Mouse (Mus musculus) megakaryocyte, embryonic 14.5 days (primary cell): ENCODE results near the gene Dut. TPM values are rescaled to one million over a fixed set of nuclear protein-coding genes. Genes with fewer than 3 reads are reported as not detected.

Source experiments
- H3K27me3 ChIP-seq: replicated peaks from 2 replicates; pipeline ENCODE3; 2012; ENCODE audit warnings: inconsistent platforms
- H3K36me3 ChIP-seq: replicated peaks from 2 replicates; pipeline ENCODE3; 2012; ENCODE audit warnings: low read length, inconsistent platforms, mixed read lengths
- H3K4me1 ChIP-seq: 2 replicates; pipeline ENCODE4 v1.6.1; 2012; ENCODE audit warnings: inconsistent platforms
- H3K4me3 ChIP-seq: replicated peaks from 2 replicates; pipeline ENCODE3; 2012; ENCODE audit warnings: moderate library complexity, mild to moderate bottlenecking, inconsistent platforms
- H3K9me3 ChIP-seq: 2 replicates; pipeline ENCODE4 v1.6.1; 2012; ENCODE audit warnings: inconsistent platforms
- FLI1 ChIP-seq: IDR thresholded peaks from 2 replicates; pipeline ENCODE4 v1.6.1; 2012; ENCODE audit warnings: low read length, inconsistent platforms, mixed read lengths
- GATA1 ChIP-seq: IDR thresholded peaks from 3 replicates; pipeline ENCODE4 v1.6.1; 2012; ENCODE audit warnings: mixed read lengths, low read length, inconsistent platforms, borderline replicate concordance
- polyA plus RNA-seq: library from polyadenylated mRNA; stranded (reverse); fragments of >175 nt; gene quantifications from 2 replicates; pipeline ENCODE4 v1.2.3, GENCODE M21; 2012; ENCODE audit warnings: low replicate concordance; ENCODE audit not compliant: insufficient read depth

Gene Dut
- polyA plus RNA-seq, 1 experiment, result 87.0 TPM

GRCm38 (mm10) chr2:125252275-125252674, 5.3 kb downstream of the Dut start:
- Histone ChIP-seq H3K4me3 (no peak overlapping the region), H3K27me3 (no peaks in the 10 kb centered on the region), H3K4me1 (peaks cover 80% of the 10 kb centered on the region), H3K36me3 (peaks cover 77% of the 10 kb centered on the region), H3K9me3 (peaks cover 13% of the 10 kb centered on the region)
- TF ChIP-seq GATA1 (no peak), FLI1 (no peak)

GRCm38 (mm10) chr2:125253699-125254098, 6.7 kb downstream of the Dut start:
- peaks cover 13% of the 10 kb centered on the region for H3K9me3 ChIP-seq
- no peak overlapping the region for H3K4me3 ChIP-seq
- H3K36me3 ChIP-seq, result peaks cover 91% of the 10 kb centered on the region
- H3K4me1 ChIP-seq, result peaks cover 77% of the 10 kb centered on the region
- H3K27me3 ChIP-seq, result no peaks in the 10 kb centered on the region
- TF ChIP-seq GATA1 (no peak), FLI1 (no peak)

GRCm38 (mm10) chr2:125254630-125255029, 7.6 kb downstream of the Dut start:
- H3K4me1 ChIP-seq, result peaks cover 67% of the 10 kb centered on the region
- H3K27me3 ChIP-seq, result no peaks in the 10 kb centered on the region
- no peak overlapping the region for H3K4me3 ChIP-seq
- peaks cover 96% of the 10 kb centered on the region for H3K36me3 ChIP-seq
- no peak for TF ChIP-seq GATA1
- no peak for TF ChIP-seq FLI1
- H3K9me3 ChIP-seq, result peaks cover 13% of the 10 kb centered on the region

GRCm38 (mm10) chr2:125255886-125256285, 8.9 kb downstream of the Dut start:
- Histone ChIP-seq H3K27me3 (no peaks in the 10 kb centered on the region), H3K4me3 (no peak overlapping the region), H3K36me3 (peaks cover 96% of the 10 kb centered on the region), H3K9me3 (peaks cover 13% of the 10 kb centered on the region), H3K4me1 (peaks cover 59% of the 10 kb centered on the region)
- no peak for TF ChIP-seq GATA1
- no peak for TF ChIP-seq FLI1

GRCm38 (mm10) chr2:125259230-125260120, 12.5 kb downstream of the Dut start:
- H3K4me3 ChIP-seq, result no peak overlapping the region
- peaks cover 37% of the 10 kb centered on the region for H3K4me1 ChIP-seq
- no peak for TF ChIP-seq FLI1
- no peak for TF ChIP-seq GATA1
- peaks cover 3% of the 10 kb centered on the region for H3K9me3 ChIP-seq
- no peaks in the 10 kb centered on the region for H3K27me3 ChIP-seq
- H3K36me3 ChIP-seq, result peaks cover 69% of the 10 kb centered on the region

GRCm38 (mm10) chr2:125260326-125260725, 13.3 kb downstream of the Dut start:
- Histone ChIP-seq H3K9me3 (no peaks in the 10 kb centered on the region), H3K27me3 (no peaks in the 10 kb centered on the region), H3K36me3 (peaks cover 62% of the 10 kb centered on the region), H3K4me3 (no peak overlapping the region), H3K4me1 (peaks cover 31% of the 10 kb centered on the region)
- TF ChIP-seq GATA1, result no peak
- TF ChIP-seq FLI1, result no peak

- Histone ChIP-seq H3K27me3 (no peaks in the 10 kb centered on the region), H3K36me3 (peaks cover 35% of the 10 kb centered on the region), H3K4me1 (peaks cover 5% of the 10 kb centered on the region; the same call in 1 of the 2 replicates), H3K9me3 (no peaks in the 10 kb centered on the region), H3K4me3 (no peak overlapping the region)
- TF ChIP-seq FLI1 (no peak), GATA1 (no peak)
Observed at GRCm38 (mm10) chr2:125263056-125263455, 16.1 kb downstream of the Dut start.

GRCm38 (mm10) chr2:125263753-125264152, 16.8 kb downstream of the Dut start:
- no peaks in the 10 kb centered on the region for H3K27me3 ChIP-seq

GRCm38 (mm10) chr2:125268876-125269275, 21.9 kb downstream of the Dut start:
- Histone ChIP-seq H3K36me3 (no peaks in the 10 kb centered on the region), H3K9me3 (peaks cover 13% of the 10 kb centered on the region), H3K4me1 (peaks cover 8% of the 10 kb centered on the region), H3K27me3 (peaks cover 8% of the 10 kb centered on the region), H3K4me3 (no peak overlapping the region)
- TF ChIP-seq FLI1 (no peak), GATA1 (no peak)

More at GRCm38 (mm10) chr2:125263753-125264152, 16.8 kb downstream of the Dut start:
- Histone ChIP-seq H3K36me3 (peaks cover 28% of the 10 kb centered on the region), H3K4me3 (no peak overlapping the region), H3K4me1 (peaks cover 9% of the 10 kb centered on the region), H3K9me3 (no peaks in the 10 kb centered on the region)
- no peak for TF ChIP-seq FLI1
- TF ChIP-seq GATA1, result no peak

- H3K4me3 ChIP-seq, result no peak overlapping the region
- peaks cover 35% of the 10 kb centered on the region for H3K27me3 ChIP-seq
- H3K9me3 ChIP-seq, result peaks cover 11% of the 10 kb centered on the region
- H3K4me1 ChIP-seq, result peaks cover 3% of the 10 kb centered on the region; the same call in 1 of the 2 replicates
- H3K36me3 ChIP-seq, result no peaks in the 10 kb centered on the region
- TF ChIP-seq FLI1 (no peak), GATA1 (no peak)
Observed at GRCm38 (mm10) chr2:125275617-125276016, 28.6 kb downstream of the Dut start.

GRCm38 (mm10) chr2:125276692-125277091, 29.7 kb downstream of the Dut start:
- Histone ChIP-seq H3K27me3 (peaks cover 40% of the 10 kb centered on the region), H3K36me3 (no peaks in the 10 kb centered on the region), H3K4me3 (no peak overlapping the region), H3K9me3 (peaks cover 6% of the 10 kb centered on the region), H3K4me1 (peaks cover 3% of the 10 kb centered on the region; the same call in 1 of the 2 replicates)
- TF ChIP-seq FLI1 (no peak), GATA1 (no peak)
